Mouse (Mus musculus): ENCODE measurements at regions not wholly inside any gene's neighbourhood (a gene's known extent, or its start where the extent isn't known, plus 50 kb on each side); places are given as distances from the start of the nearest gene placed in this dataset.
A peak's percentile ranks its signal among the peaks of the same experiment; 100 is the strongest.

GRCm38 (mm10) chr16:53063061-53063460 lies 609.2 kb upstream of the Alcam start:
- intact Hi-C loops (cut with DNase I) = no loop called here
- peak in 1 of 2 experiments; percentile 1 for DNase-seq (ENCODE audit: low spot score in 2 of 2)

DNA sequence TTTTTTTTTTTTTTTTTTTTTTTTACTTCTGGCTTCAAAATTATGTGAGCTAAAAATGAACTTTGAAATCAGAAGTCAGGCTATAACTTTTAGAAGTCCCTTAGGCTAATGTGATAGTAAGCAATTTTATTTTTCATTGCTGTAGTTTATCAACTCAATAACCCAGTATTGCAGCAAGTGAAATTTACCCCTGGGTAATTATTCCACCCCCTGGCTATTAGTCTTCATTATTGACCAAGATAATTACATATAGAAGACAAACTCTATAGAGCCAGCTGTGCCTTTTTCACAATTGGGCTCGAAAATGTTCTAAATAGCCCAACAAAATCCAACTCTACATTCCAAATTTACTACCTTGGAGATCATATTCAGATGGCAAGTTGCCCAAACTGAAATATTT lies 572.2 kb upstream of the Alcam start:
- DNase-seq (ENCODE audit: low spot score in 2 of 2) = no peak
- intact Hi-C loops (cut with DNase I) = no loop called here

DNA sequence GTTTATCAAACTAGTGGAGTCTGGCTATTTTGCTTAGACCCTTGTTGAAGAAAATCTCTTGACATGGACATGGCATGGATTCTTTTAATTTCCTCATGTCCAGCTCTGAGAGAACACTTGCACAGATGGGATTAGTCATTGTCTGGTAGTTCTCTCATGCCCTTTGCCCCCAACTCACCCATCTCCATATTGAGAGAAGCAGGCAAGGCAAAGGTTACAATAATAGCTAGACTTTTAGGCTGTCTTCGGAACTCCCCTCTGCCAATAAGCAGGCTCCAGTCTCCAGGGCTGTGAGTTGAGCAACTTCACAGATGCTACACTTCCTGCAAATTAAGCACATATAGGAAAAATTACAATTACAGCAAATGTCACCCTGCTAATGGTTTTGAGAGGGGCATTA lies 558.0 kb upstream of the Alcam start:
- intact Hi-C loops (cut with DNase I) = no loop called here
- DNase-seq (ENCODE audit: low spot score in 2 of 2) = no peak

GRCm38 (mm10) chr16:52988852-52989397 lies 535.1 kb upstream of the Alcam start:
- DNase-seq (ENCODE audit: low spot score in 2 of 2) = no peak
- intact Hi-C loops (cut with DNase I) = no loop called here

- intact Hi-C loops (cut with DNase I) = no loop called here
- peak in 1 of 2 experiments; percentile 1 for DNase-seq (ENCODE audit: low spot score in 2 of 2)
Measured at GRCm38 (mm10) chr16:52984336-52984735, 530.5 kb upstream of the Alcam start.

DNA sequence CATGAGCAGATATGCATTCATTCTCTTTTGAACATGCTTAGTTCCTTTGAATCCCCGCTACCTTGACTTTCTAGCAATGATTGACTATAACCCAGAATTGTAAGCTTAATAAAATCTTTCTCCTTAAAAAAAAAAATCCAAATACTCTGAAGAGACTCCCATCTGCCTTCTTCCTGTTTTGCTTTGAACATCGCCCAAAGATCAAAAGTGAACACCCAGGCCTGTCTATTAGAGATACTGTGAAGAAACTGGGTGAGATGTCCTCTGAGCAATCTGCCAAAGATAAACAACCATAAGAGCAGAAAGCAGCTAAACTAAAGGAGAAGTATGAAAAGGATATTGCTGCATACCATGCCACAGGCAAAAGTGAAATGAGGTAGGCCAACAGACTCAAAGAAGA lies 527.1 kb upstream of the Alcam start:
- intact Hi-C loops (cut with DNase I) = no loop called here
- DNase-seq (ENCODE audit: low spot score in 2 of 2) = no peak

DNA sequence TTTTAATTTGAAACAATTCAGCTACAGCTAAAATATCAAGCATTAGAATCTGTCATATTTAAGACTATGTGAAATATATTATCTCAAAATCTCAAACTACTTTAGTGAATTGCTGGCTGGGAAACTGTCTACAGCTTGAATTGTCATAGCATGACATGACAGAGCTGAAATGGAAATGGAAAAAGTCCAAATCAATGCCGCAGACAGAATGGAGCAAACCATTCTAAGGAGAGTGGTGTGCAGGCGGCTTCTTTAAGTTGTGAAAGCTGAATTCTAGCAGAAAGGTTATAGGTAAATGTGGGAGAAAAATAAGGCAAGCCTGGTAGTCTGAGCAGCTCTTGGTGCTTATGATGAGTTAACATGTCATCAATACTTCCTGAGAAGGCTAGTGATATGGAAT lies 518.9 kb upstream of the Alcam start:
- intact Hi-C loops (cut with DNase I) = no loop called here
- peak in 1 of 2 experiments; percentile 3 for DNase-seq (ENCODE audit: low spot score in 2 of 2)

DNA sequence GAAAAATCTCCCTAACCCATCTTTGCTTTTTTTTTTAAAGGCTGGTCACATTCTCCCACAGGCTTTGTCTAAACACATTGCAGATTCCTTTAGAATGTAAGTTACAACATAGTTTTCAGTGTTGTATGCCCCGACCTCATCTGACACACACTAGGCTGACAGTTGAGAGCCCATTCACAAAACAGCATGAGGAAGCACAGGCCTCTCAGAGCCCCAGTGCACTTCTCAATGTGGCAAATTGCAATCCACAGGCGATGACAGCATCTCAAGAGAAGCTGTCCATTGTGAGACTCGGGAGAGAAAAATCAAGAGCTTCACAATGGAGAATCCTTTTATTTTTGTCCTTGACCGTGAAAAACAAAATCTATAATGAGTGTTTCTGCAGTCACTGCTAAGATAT lies 493.8 kb upstream of the Alcam start:
- intact Hi-C loops (cut with DNase I) = no loop called here
- DNase-seq (ENCODE audit: low spot score in 2 of 2) = no peak

GRCm38 (mm10) chr16:52934749-52935148 lies 480.9 kb upstream of the Alcam start:
- intact Hi-C loops (cut with DNase I) = no loop called here
- DNase-seq (ENCODE audit: low spot score in 2 of 2) = peak in 1 of 2 experiments; percentile 6

GRCm38 (mm10) chr16:52931978-52932377 lies 478.1 kb upstream of the Alcam start:
- no peak for DNase-seq (ENCODE audit: low spot score in 2 of 2)
- intact Hi-C loops (cut with DNase I) = no loop called here

- intact Hi-C loops (cut with DNase I) = no loop called here
- peak in 1 of 2 experiments; percentile 3 for DNase-seq (ENCODE audit: low spot score in 2 of 2)
Measured at GRCm38 (mm10) chr16:52892467-52893255, 438.8 kb upstream of the Alcam start.

GRCm38 (mm10) chr16:52879463-52880114 lies 425.7 kb upstream of the Alcam start:
- DNase-seq (ENCODE audit: low spot score in 2 of 2) = peak; percentile 6 to 22

GRCm38 (mm10) chr16:52867833-52868232 lies 414.0 kb upstream of the Alcam start:
- intact Hi-C loops (cut with DNase I) = no loop called here

More at GRCm38 (mm10) chr16:52879463-52880114, 425.7 kb upstream of the Alcam start:
- intact Hi-C loops (cut with DNase I) = no loop called here

GRCm38 (mm10) chr16:52863554-52863953 lies 409.7 kb upstream of the Alcam start:
- intact Hi-C loops (cut with DNase I) = no loop called here
- DNase-seq (ENCODE audit: low spot score in 2 of 2) = no peak

More at GRCm38 (mm10) chr16:52867833-52868232, 414.0 kb upstream of the Alcam start:
- no peak for DNase-seq (ENCODE audit: low spot score in 2 of 2)

- no peak for DNase-seq (ENCODE audit: low spot score in 2 of 2)
- intact Hi-C loops (cut with DNase I) = no loop called here
Measured at GRCm38 (mm10) chr16:52861263-52861662, 407.4 kb upstream of the Alcam start.

DNA sequence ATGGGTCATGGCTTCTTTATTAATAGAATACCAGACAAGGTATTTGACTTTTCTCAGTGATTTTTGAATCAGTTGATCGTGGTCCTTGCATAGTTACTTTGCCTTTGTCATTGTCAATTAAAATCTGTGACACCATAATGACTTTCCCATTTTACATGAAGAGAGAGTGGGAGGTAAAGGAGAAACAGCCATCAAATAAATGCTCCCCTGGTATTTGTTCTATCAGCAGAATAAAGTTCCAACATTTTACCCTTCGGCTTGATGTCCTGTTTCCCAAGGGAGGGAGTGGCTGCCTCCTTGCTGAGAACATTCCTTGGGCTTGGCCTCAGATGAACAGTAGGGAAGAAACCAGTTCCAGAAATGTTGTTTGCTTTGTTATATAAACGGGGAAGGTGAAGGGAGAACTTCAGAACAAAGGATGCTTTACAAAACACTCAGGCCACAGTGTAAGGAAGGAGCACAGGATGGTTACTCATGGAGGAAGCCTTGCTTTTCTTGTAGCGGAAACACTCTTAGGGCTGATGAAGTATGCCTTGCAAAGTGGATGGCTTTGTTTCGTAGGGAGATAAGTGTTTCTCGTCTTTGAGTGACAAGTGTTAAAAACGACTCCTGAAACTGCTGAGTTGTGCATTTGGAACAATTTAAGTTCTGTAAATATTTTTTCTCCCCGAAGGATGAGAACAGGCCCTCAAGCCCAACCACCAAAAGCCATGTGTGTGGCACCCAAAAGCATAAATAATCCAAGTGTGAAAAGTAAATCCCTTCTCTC lies 404.8 kb upstream of the Alcam start:
- intact Hi-C loops (cut with DNase I) = no loop called here
- no peak for DNase-seq (ENCODE audit: low spot score in 2 of 2)

GRCm38 (mm10) chr16:52851129-52851528 lies 397.3 kb upstream of the Alcam start:
- no peak for DNase-seq (ENCODE audit: low spot score in 2 of 2)
- intact Hi-C loops (cut with DNase I) = no loop called here

DNA sequence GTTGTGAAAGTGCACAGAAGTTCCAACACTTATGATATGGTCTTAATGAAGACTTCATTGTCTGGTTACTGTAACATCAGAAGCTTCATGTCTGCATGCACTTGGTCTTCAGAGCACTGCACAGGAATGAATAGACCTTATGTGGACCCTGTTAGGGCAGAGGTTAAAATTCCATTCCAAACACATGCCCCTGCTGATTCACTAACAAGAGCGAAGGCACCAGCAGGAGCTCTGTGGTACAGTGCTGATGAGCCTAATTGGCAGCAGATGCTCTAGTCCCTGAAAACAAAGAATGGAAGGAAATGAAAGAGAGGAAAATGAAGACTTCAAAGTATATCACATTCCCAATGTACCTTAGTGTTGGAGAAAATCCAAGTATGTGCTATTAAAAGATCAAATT lies 365.1 kb upstream of the Alcam start:
- no peak for DNase-seq (ENCODE audit: low spot score in 2 of 2)
- intact Hi-C loops (cut with DNase I) = no loop called here

DNA sequence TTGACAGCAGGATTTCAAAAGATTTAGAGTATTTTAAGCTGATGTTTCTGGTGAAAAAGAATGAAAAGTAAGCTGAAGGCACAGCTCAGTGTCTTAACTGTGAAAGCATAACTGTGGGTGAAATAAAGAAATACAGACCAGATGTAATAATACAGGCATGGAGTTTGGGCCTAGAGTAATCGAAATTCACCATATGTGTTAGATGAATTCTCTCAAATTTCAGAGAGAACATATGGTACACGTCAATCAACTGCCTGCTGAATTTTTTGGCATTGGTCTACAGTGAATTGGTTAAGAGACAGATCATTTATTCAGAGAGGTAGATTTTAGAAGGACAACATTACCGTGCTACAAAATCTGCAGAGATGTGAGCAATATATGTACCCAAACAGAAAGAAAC lies 357.3 kb upstream of the Alcam start:
- intact Hi-C loops (cut with DNase I) = no loop called here
- DNase-seq (ENCODE audit: low spot score in 2 of 2) = no peak

DNA sequence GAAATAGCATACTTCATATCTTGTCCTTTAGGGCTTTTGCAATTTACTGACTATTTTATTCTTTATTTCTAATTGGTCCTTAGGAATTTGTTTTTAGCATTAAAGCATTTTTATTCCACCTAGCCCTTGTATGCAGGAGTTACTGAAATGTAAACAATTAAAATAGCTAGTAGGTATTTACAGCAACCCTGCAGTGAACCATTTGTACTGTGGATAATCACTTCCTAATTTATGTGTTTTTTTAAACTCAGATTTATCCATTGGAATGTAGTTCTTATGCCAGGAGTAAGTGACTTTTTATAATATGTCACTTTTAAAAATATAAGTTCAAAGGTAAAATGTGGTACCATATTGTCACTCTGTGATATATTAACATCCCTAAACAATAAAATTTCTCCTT lies 350.5 kb upstream of the Alcam start:
- intact Hi-C loops (cut with DNase I) = no loop called here
- no peak for DNase-seq (ENCODE audit: low spot score in 2 of 2)

All from left cerebral cortex, postnatal 14 days (tissue).